Mouse (Mus musculus) lung, postnatal 0 days (tissue): ENCODE measurements around the gene Fndc3b.

ENCODE experiments used
- CTCF ChIP-seq: IDR thresholded peaks from 2 replicates; pipeline ENCODE4 v1.5.1; 2016; ENCODE audit warnings: antibody characterized with exemption, mild to moderate bottlenecking
- EP300 ChIP-seq: IDR thresholded peaks from 2 replicates; pipeline ENCODE4 v1.6.1; 2016; ENCODE audit warnings: antibody characterized with exemption, mild to moderate bottlenecking, control low read depth

DNA sequence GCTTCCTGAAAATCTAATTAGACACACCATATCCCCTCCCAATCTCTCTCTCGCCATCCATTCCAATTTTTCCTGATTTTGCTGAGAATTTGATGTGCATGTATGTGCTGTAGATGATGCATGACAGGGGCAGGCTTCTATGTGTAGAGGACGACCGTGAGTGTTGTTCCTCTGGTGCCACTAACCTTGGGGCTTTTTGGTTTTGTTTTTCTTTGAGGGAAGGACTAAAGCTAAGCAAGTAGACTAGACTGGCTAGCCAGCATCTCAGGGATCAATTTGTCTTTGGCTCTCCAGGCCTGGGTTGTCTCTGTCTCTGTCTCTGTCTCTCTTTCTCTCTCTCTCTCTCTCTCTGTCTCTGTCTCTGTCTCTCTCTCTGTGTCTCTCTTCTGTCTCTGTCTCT is 106.0 kb downstream of the Fndc3b start:
- TF ChIP-seq EP300 (no peak), CTCF (no peak)
